Mouse (Mus musculus) kidney, adult 2 months (tissue): ENCODE measurements around the gene Tenm4. TPM values are rescaled to one million over a fixed set of nuclear protein-coding genes. Genes with fewer than 3 reads are reported as not detected.

Experiments used
- DNase-seq: peaks from one replicate; pipeline ENCODE4 v3.0.0; 2021
- H3K27ac ChIP-seq: fragments of 200-500 bp; 2 replicates; pipeline ENCODE4 v1.5.1; 2012; ENCODE audit warnings: low read depth, low read length, control low read depth, inconsistent platforms; ENCODE audit not compliant: insufficient read depth
- H3K27me3 ChIP-seq: fragments of 200-500 bp; replicated peaks from 2 replicates; pipeline ENCODE4 v1.6.1; 2012; ENCODE audit warnings: mild to moderate bottlenecking, moderate library complexity, low read length, inconsistent platforms; ENCODE audit not compliant: control insufficient read depth, insufficient read depth
- H3K36me3 ChIP-seq: fragments of 200-500 bp; 2 replicates; pipeline ENCODE4 v1.6.1; 2012; ENCODE audit warnings: mild to moderate bottlenecking, moderate library complexity, low read length, inconsistent platforms; ENCODE audit not compliant: control insufficient read depth, insufficient read depth
- H3K4me1 ChIP-seq: fragments of 200-500 bp; 2 replicates; pipeline ENCODE4 v1.6.1; 2011; ENCODE audit warnings: low read length; ENCODE audit not compliant: control insufficient read depth, insufficient read depth
- H3K4me3 ChIP-seq: fragments of 200-500 bp; 2 replicates; pipeline ENCODE4 v1.5.1; 2011; ENCODE audit warnings: mild to moderate bottlenecking, low read depth, low read length, control low read depth; ENCODE audit not compliant: insufficient read depth
- CTCF ChIP-seq: fragments of 200-500 bp; conservative IDR thresholded peaks from 2 replicates; pipeline ENCODE4 v1.5.1; 2011; ENCODE audit warnings: low read depth, mild to moderate bottlenecking, control low read depth, low read length, moderate library complexity, mixed read lengths; ENCODE audit not compliant: insufficient read depth, insufficient read length
- POLR2A ChIP-seq: fragments of 200-500 bp; IDR thresholded peaks from one replicate; pipeline ENCODE4 v1.6.1; 2011; ENCODE audit warnings: low read depth, low read length, control low read depth
- WGBS: fragments of 180-500 bp; shearing (Covaris S2); methylation state at CpG from one replicate; pipeline ENCODE4 v1.1.7; 2018; 5-methylcytosine and 5-hydroxymethylcytosine counted together
- polyA plus RNA-seq: library from polyadenylated mRNA; depleted of rRNA; stranded (reverse); fragments of >200 nt; gene quantifications from 2 replicates; pipeline ENCODE4 v1.2.3, GENCODE M21; 2012

Tenm4 gene
- polyA plus RNA-seq, 1 experiment: 3.3 TPM

DNA sequence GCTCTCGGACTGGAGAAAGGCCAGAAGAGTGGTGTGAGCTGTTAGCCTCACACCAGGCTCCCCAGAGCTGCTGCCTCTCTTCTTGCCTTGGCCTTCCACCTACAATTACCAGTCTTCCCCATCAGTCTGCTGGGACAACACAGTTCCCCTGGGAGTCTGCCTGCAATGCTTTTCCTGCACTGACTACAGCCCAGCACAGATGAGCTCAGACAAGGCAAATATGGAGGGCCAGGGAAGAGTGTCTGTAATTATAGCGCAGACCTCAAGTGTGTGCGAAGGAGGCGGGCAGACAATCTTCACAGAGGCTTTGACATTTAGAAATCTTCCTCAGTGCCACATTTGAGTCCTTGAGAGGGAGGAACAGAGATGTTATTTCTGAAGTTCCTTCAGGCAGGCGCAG is 509.4 kb downstream of the Tenm4 start:
- no peak overlapping the region for H3K27ac ChIP-seq
- H3K4me3 ChIP-seq: no peak overlapping the region
- no peaks in the 10 kb centered on the region for H3K27me3 ChIP-seq
- WGBS: 95% methylated on average over 5 of the region's 5 CpGs
- TF ChIP-seq POLR2A (no peak), CTCF (no peak)
- no peaks in the 10 kb centered on the region for H3K36me3 ChIP-seq
- no peaks in the 10 kb centered on the region for H3K4me1 ChIP-seq
- DNase-seq: no peak

DNA sequence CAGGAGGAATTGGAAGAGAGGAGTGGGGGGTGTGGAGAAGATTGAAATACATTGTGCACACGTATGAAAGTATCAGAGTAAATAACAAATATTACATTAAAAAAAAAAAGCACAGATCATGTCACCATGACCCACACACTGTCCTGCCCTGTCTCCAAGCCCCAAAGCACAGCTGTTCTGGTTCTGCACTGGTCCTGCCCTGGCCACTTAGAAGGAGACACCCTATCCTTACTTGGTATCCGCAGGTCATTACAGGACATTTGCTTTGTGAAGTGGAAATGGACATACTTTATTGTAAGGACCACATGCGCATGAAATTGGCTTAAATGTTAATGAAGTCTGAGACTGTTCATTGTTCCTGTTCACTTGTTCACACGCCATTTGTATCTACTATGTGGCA is 510.8 kb downstream of the Tenm4 start:
- no peaks in the 10 kb centered on the region for H3K27me3 ChIP-seq
- no peaks in the 10 kb centered on the region for H3K4me1 ChIP-seq
- no peak for DNase-seq
- no peak overlapping the region for H3K27ac ChIP-seq
- H3K36me3 ChIP-seq: no peaks in the 10 kb centered on the region
- 89% methylated on average over 4 of the region's 4 CpGs for WGBS
- TF ChIP-seq POLR2A (no peak), CTCF (no peak)
- H3K4me3 ChIP-seq: no peak overlapping the region

DNA sequence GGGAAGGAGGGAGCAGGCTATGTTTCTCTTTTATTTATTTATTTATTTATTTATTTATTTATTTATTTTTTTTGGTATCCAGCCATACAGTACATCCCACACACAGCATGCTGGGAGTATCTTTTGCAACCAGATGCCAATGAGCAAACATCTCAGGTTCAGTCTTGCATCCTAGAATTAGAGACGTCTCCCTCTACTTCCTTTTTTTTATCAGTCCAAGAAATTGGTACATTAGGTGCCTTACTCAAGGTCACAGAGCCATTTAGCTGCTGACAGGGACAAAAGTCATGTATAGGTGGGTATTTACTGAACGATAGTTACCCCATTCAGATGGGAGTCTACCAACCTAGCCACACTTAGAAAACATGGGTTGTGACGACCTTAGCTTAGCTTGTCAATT is 517.1 kb downstream of the Tenm4 start:
- no peak overlapping the region for H3K27ac ChIP-seq
- WGBS: 87% methylated on average over 3 of the region's 3 CpGs
- H3K4me3 ChIP-seq: no peak overlapping the region
- DNase-seq: no peak
- no peaks in the 10 kb centered on the region for H3K4me1 ChIP-seq
- H3K27me3 ChIP-seq: no peaks in the 10 kb centered on the region
- TF ChIP-seq CTCF: no peak
- no peak for TF ChIP-seq POLR2A
- no peaks in the 10 kb centered on the region for H3K36me3 ChIP-seq

DNA sequence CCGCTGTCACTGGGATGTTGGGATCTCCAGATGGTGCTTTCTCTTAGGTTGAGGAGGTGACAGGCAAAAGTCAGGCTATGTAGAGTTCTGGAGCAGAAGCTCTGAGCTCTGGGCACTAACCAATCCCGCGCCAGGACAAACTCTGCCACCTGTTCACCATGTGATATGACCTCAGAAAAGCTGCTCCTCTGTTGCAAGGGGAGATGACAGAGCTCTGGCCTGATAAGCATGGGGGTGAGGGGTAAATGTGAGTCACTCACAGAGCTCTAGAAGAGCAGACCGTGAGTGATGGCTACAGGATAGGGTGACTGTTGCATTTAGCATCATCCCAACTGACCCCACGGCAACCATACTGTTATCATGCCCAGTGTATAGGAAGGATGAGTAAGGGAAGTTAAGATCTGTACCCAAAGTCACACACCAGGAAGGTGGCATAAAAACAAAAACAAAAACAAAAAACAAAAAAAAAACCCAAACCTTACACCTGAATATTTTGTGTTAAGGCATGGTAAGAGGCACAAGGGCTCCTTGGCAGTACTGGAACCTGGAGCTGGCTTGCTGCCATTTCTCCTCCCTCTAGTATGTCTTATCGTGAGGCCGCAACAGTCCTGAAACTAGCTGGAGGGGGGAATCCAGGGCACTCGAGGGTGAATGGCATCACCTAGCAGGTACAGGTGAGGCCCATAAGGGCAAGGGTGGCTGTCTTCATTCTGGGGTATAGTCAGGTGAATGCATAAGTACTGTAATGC is 530.2 kb downstream of the Tenm4 start:
- WGBS: 83% methylated on average over 8 of the region's 8 CpGs
- no peaks in the 10 kb centered on the region for H3K27me3 ChIP-seq
- no peaks in the 10 kb centered on the region for H3K36me3 ChIP-seq
- no peak overlapping the region for H3K27ac ChIP-seq
- TF ChIP-seq POLR2A: no peak
- TF ChIP-seq CTCF: no peak
- H3K4me1 ChIP-seq: no peaks in the 10 kb centered on the region
- no peak overlapping the region for H3K4me3 ChIP-seq
- DNase-seq: no peak

DNA sequence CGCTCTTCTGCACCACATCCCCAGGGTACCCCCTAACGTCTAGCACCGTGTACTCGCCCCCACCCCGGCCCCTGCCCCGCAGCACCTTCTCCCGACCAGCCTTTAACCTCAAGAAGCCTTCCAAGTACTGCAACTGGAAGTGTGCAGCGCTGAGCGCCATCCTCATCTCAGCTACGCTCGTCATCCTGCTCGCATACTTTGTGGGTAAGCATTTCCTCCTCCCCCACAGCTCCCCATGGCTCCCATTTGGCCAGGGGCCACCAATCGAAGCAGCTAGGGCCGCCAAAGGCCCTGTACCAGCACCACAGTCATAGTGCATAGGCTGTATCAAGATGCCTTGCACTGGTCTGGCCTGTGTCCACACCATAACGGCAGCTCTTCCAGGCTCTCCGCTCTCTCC is 532.9 kb downstream of the Tenm4 start:
- Histone ChIP-seq H3K27me3 (no peaks in the 10 kb centered on the region), H3K4me3 (no peak overlapping the region), H3K4me1 (no peaks in the 10 kb centered on the region), H3K27ac (no peak overlapping the region), H3K36me3 (no peaks in the 10 kb centered on the region)
- DNase-seq: no peak
- TF ChIP-seq CTCF: no peak
- TF ChIP-seq POLR2A: no peak
- 78% methylated on average over 16 of the region's 16 CpGs for WGBS

GRCm38 (mm10) chr7:96705307-96706129 is 534.5 kb downstream of the Tenm4 start:
- Histone ChIP-seq H3K27ac (no peak overlapping the region), H3K4me1 (no peaks in the 10 kb centered on the region), H3K27me3 (no peaks in the 10 kb centered on the region), H3K36me3 (no peaks in the 10 kb centered on the region), H3K4me3 (no peak overlapping the region)
- no peak for DNase-seq
- WGBS: 83% methylated on average over 8 of the region's 8 CpGs
- no peak for TF ChIP-seq POLR2A
- TF ChIP-seq CTCF: no peak

DNA sequence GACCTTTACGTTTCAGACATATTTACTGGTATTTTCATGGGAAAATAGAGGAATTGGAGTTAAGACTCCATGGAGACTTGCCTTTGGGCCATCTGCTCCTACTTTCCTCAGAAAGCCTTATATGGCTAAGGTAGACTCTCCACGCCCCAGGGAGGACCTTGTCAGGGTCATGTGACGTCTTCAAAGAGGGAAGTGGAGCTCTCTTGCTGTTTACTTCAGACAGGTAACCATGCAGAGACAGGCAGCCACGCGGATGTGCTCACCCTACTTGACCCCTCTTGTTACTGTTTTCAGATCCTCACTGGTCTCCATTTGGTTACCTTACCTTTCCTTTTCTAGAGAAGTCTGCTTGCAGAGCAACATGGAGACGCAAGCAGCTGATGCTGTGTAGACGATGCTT is 535.5 kb downstream of the Tenm4 start:
- no peak for DNase-seq
- TF ChIP-seq POLR2A: no peak
- TF ChIP-seq CTCF: no peak

More for the DNA sequence above, 535.5 kb downstream of the Tenm4 start:
- Histone ChIP-seq H3K4me1 (no peaks in the 10 kb centered on the region), H3K27ac (no peak overlapping the region), H3K27me3 (no peaks in the 10 kb centered on the region), H3K36me3 (no peaks in the 10 kb centered on the region), H3K4me3 (no peak overlapping the region)
- WGBS: 85% methylated on average over 7 of the region's 7 CpGs
